Mouse (Mus musculus) induced T-regulatory cell, adult 2 months (primary cell): ENCODE data around the gene Ulbp1.
"Not testable (repeated sequence)": the region's sequence is repeated elsewhere in the genome, so short reads cannot be mapped to it uniquely, and the experiment has no call there.

ENCODE experiments used
- DNase-seq: peaks from one replicate; pipeline ENCODE4 v3.0.0-alpha.2; 2012; ENCODE audit warnings: low read depth

Gene Ulbp1

DNA sequence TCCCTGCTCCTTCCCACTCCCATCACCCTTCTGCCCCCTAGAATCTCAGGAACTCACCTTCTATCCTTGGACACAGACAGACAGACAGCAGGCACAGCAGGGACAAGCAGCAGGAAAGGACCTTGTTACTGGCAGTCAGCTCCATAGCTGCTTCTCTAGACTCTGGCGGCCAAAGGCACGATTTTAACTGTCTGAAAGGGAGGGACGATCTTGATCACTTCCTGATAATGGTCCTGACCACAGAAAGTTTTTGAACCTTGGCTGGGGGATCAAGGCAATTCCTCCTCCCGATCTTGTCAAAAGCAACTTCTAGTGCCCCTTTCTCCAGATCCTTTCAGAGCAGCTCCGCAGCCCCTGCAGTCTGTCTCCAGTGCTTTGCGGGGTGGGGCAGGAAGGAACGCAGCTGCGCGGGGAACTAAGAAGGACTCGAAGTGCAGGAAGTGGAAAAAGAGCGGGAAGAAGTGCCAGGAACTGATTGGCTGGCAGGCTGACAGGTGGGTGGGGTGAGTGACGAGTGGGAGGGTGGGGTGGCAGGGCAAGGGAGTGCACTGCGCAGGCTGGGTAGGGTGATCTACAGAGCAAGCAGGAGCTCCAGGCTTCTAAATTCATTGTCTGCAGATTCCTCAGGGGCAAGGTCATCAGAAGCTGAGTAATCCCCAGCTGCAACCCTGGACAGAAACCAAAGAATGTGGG is at the start of gene Ulbp1:
TSS of gene Ulbp1 (minus strand) at position 442 of the 693 bp plus-strand sequence.
- peak; percentile 89 for DNase-seq

DNA sequence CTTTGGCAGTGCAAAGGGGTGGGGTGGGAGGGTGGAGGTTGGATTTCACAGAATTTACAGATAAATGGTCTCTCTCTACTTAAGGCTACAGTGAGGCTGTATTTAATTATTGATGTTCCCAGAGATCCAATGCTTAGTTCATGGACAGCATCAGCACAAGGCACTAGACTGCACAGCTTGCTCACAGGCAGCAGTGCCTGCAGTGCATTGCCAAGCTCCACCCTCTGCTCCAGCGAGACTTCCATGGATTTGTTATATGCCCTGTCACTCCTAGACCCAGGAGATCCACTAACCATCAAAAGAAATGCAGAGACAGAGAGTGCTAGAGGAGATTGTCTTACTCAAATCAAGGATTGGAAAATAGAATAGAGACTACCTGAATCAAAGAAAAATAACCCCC is 24.7 kb upstream of the Ulbp1 start:
- not testable (repeated sequence) for DNase-seq

DNA sequence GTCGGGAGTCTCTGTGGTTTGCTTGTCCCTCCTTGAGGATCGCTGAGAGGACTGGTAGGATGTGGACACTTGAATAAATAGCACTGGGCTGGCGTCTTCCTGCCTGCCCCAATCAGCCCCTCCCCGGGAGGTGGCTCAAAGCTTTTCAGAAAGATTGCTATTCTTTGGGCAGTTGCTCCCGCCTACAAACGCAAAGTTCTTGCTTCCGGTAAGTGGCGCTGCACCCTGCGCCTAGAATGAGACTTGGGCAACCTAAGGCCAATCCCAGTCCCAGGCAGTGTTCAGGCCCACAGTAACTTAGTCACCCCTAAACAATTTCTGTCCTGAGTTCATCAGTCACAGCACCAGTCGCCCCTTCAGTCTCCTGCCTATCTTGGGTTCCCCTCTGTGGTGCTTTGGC is 18.9 kb upstream of the Ulbp1 start:
- not testable (repeated sequence) for DNase-seq

DNA sequence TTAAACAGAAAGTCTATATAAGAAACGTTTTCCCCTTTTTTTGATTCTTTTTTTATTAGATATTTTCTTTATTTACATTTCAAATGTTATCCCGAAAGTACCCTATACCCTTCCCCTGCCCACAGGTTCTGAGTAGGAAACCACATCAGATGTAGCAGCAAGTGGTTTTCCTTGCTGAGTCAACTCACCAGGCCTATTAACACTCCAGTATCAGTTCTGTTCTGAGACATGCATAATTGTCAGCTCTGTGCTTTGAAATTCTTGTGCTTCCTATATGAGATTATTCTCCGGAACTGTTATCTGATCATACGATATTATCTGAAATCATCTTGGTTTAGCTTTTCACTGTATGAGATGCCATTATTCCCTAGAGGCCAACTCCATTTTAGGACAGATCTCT is 10.2 kb upstream of the Ulbp1 start:
- peak; percentile 46 for DNase-seq

DNA sequence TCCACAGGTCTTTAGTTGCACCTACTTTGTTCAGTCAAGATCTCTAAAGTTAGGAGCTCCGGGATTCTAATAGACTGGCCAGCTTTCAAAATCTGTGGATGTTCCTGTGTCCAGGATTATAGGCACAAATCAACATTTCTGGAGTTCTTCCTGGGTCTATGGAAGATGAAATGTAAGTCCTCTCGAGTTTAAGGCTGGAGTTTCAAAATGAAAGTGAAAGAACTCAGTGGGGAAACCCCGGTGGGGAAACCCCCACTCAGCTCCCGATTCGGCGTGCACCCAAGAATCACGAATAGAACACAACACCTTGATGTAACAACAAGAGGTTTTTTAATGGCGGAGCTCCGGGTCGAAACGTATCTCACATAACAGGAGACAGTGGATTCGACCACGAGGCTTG is 787 bp upstream of the Ulbp1 start:
- DNase-seq, result peak; percentile 87

DNA sequence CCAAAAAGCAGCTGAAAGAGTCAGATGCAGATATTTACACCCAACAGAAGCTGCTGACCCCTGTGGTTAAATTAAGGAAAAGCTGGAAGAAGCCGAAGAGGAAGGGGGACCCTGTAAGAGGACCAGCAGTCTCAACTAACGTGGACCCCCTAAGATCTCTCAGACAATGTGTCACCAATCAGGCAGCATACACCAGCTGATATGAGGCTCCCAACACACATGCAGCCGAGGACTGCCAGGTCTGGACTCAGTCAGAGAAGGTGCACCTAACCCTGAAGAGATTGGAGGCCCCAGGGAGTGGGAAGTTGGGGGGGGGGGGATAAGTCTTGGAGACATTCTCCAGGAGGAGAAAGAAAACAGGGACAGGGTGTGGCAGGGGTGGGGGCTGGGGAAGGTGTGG is 1.8 kb downstream of the Ulbp1 start:
- DNase-seq, result no peak

DNA sequence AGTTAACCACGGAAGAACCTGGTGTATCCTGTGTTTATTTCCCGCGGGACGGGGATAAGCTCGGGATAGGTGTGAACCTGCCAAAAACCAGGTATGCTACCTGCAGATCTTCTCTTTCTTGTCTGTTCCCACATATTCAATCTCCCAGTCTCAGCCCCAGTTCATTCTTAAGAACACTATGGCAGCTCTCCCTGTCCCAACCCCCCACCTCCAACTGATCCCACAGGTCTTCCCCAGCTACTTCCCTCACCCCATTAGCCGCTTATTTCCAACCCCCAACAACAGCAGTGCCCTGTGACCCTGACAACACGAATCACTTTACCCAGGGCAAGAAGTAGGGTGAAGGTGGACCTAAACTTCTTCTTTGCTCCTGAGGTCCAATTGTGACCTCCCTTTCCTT is 3.0 kb downstream of the Ulbp1 start:
- peak; percentile 36 for DNase-seq

DNA sequence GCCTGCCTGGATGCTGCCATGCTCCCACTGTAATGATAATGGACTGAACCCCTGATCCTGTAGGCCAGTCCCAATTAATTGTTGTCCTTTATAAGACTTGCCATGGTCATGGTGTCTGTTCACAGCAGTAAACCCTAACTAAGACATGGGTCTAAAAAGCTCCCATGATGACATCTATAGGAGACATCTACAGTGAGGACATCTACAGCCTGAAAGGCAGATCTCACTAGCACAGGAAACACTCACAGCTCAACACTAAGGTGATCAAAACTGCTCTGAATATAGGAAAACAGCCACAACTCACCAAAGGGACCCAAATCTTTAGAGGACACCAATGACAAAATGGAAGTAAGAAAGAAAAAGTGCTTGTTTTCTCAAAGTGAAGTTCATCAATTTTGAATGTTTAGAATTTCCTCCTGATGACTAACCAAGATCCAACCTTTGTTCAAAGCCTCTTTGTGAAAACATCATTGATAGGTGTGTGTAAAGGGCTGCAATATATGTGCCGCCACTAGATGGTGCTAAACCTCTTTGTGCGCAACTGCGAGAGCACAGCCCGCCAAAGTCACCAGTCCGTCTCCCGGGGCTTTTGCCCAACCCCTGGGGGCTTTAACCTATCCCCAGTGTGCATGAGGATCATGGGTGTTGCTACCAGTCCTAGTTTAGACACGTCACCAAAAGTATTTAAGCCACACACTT is 3.6 kb downstream of the Ulbp1 start:
- DNase-seq, result peak; percentile 76

DNA sequence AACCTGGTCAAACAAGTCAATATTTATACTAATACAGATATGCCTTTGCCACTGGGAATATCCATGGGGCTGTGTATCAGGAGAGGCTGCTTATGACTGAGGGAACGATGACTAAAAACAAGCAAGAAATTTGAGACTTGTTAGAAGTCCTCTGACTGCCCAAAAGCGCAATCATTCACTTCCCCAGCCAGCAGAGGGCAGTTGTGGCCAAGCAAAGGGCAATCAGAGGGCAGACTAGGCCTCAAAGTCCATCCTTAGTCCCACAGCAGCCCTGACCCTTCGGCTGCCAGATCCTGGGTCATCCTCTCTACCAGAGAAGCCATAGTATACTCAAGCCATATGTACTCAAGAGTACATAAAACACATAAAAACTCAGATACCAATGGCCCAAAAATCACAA is 11.4 kb downstream of the Ulbp1 start:
- peak; percentile 30 for DNase-seq

DNA sequence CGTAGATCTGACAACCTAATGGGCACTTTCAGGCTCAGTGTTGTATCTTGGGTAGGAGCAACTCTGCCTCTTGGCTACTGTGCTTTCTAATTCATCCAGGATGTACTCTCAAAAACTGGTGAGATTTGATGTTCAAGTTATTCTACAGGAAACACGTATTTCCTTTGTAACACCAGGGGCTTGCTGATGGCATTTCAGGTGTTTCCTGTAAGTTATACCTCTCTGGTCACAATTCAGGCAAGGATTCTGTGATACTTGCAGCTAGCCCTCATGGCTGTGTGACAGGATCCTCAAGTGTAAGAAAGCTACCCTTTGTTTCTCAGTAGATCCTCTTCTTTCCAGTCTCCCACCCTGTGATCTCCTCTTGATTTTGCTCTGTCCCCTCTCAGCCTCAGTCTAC is 34.5 kb downstream of the Ulbp1 start:
- no peak for DNase-seq

DNA sequence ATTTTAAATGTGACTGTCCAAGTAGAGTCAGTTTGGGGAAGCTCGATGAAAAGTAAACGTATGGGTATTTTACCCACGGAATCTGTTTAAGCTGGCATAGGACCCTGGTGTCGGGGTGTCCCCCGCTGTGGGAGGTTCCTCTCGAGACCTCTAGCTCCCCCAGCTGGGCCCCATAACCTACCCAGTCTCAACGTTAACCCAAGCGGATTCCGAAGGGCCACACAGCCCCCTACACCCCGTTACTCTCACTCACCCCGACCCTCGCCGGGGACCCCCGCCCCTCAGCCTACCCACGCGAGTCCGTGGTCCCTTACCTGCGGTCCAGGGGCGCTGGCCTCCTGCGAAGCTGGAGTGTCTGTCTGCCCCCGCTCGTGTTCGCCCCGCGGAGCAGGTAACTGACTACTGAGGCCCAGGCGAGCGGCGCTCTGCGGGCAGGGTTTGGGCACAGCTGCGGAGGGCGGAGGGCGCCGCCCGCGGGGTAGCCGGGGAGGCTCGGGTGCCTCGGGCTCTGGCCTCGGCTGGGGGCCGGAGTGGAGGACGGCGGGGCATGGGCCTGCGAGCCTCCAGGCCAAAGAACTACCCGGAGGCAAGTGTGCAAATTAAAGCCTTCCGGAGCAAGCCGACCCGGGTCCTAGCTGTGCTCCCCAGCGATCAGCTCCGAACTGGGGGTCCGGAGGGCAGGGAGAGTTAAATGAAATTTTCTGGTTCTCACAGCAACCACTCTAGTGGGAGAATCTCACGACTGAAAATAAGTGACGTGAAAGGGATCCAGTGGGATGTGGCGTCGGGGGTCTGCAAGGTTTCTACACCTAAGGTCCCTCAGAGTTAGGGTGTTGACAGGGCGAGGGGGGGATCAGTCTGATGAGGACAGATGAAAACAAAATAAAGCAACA is 80.0 kb downstream of the Ulbp1 start:
- no peak for DNase-seq

DNA sequence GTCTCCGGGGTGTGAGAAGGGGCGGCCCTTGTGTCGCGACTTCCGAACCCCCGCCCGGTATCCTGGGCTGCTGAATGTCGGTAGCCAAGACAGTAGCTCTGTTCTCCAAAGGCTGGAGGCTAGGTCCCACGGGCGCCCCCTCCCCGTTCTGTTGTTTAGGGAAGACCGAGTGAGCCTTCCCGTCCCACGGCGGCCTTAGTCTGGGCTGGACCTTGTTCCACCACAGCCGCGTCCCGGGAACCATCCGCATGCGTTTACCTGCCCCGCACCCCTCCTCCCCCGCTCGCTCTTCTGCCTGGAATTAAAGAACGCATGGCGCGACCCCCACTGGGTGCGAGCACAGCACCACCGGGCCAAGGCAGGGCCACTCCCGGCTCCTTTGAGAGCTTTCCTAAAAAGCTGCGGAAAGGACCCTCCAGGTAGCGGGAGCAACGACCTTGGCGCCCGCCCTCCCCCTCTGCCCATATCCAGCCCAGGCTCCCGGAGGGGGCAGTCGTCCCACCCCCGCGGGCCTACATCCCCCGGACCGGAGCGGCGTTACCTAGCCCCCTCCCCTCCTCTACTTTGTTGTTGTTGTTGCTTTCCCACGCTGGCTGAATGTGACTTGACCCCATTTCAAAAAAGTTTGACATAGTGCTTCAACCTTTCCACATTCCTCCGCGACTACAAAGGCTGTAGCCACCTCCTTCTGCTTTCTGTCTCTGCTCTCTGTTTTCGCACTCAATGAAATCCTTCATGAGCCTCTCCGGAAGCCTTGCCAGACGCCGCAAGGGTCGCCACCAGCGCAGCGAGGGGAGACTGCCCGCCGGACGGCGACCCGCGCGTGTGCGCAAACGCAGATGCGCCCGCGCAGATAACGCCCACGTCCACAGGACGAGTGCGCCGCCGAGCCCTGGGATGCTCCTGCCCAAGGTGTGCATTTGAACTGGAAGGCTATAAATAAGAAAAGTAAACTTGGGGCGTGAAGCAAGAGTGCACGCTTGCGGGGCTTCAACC is 81.2 kb downstream of the Ulbp1 start:
- peak; percentile 4 for DNase-seq

DNA sequence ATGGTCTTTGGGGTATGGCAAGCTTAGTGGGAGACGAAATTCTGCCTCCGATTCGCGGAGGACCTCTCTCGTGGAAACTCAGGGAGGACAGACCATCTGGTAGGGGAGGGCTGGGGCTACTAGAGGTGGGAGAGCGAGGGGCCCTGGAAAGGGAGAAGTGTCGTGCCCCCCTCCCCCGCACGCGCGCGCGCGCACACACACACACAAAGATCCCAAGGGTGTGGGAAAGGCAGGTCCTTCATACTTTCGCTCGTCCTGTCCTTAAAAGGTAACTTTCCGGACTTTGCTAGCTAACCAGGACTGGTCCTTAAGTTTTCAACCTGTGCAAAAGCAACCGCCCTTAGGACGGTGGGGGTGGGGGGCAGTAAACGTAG is 81.9 kb downstream of the Ulbp1 start:
- DNase-seq, result peak; percentile 26

DNA sequence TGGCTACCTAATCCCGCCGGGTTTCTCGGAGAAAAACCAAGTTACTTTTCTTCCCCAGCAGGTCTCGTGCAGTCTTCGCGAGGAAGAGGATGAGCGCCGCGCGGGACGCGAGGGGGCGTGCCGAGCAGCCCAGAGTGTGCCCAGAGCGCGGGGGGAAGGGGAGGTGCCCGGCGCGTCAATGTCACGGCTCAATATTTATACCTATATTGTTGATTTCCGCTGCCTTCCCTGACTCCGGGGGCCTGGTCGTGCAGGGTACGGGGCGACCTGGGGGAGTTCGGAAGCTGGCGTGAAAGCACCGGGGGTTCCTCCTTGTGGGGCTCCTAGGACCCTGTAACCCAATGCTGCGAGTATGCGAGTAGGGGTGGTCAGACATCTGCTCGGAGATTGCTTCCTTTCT is 82.3 kb downstream of the Ulbp1 start:
- peak; percentile 35 for DNase-seq
